Mouse (Mus musculus): ENCODE measurements around the gene Boc. TPM values are rescaled to one million over a fixed set of nuclear protein-coding genes. Genes with fewer than 3 reads are reported as not detected.
"Not testable (repeated sequence)": the region's sequence is repeated elsewhere in the genome, so short reads cannot be mapped to it uniquely, and the experiment has no call there.

Gene Boc
- polyA plus RNA-seq, 1 experiment from 2014 or later: 3.1 TPM

- Histone ChIP-seq H3K27me3 (replicated peaks; ENCODE audit: control insufficient read depth, insufficient read depth, low read length) (no peaks in the 10 kb centered on the region), H3K9ac (ENCODE audit: low read depth, low read length) (no peak overlapping the region), H3K4me2 (replicated peaks; ENCODE audit: low read depth) (no peak overlapping the region), H3K9me3 (ENCODE audit: control insufficient read depth) (no peaks in the 10 kb centered on the region), H3K4me3 (ENCODE audit: low read depth, low read length) (no peak overlapping the region), H3K36me3 (ENCODE audit: control insufficient read depth, insufficient read depth) (no peaks in the 10 kb centered on the region), H3K4me1 (replicated peaks; ENCODE audit: control insufficient read depth, insufficient read depth, low read length) (no peaks in the 10 kb centered on the region), H3K27ac (ENCODE audit: low read depth, low read length) (no peak overlapping the region)
- 81% methylated on average over 11 of the region's 11 CpGs for WGBS
- no peak for TF ChIP-seq CTCF (IDR thresholded peaks at IDR 0.05; ENCODE audit: low read depth)
- no peak for ATAC-seq
These were observed 82.9 kb downstream of the Boc start for GRCm38 (mm10) chr16:44475682-44476375.

GRCm38 (mm10) chr16:44475281-44475680 lies 83.4 kb downstream of the Boc start:
- Histone ChIP-seq H3K9me3 (ENCODE audit: control insufficient read depth) (no peaks in the 10 kb centered on the region), H3K4me2 (replicated peaks; ENCODE audit: low read depth) (no peak overlapping the region), H3K27me3 (replicated peaks; ENCODE audit: control insufficient read depth, insufficient read depth, low read length) (no peaks in the 10 kb centered on the region), H3K9ac (ENCODE audit: low read depth, low read length) (no peak overlapping the region), H3K36me3 (ENCODE audit: control insufficient read depth, insufficient read depth) (no peaks in the 10 kb centered on the region), H3K4me3 (ENCODE audit: low read depth, low read length) (no peak overlapping the region), H3K27ac (ENCODE audit: low read depth, low read length) (no peak overlapping the region), H3K4me1 (replicated peaks; ENCODE audit: control insufficient read depth, insufficient read depth, low read length) (no peaks in the 10 kb centered on the region)
- no peak for ATAC-seq
- 83% methylated on average over 14 of the region's 14 CpGs for WGBS
- no peak for TF ChIP-seq CTCF (IDR thresholded peaks at IDR 0.05; ENCODE audit: low read depth)

- ATAC-seq: no peak
- H3K4me3 ChIP-seq (ENCODE audit: low read depth, low read length): no peak overlapping the region
- H3K4me2 ChIP-seq (replicated peaks; ENCODE audit: low read depth): no peak overlapping the region
- no peaks in the 10 kb centered on the region for H3K9me3 ChIP-seq (ENCODE audit: control insufficient read depth)
- no peak for TF ChIP-seq CTCF (IDR thresholded peaks at IDR 0.05; ENCODE audit: low read depth)
- H3K27me3 ChIP-seq (replicated peaks; ENCODE audit: control insufficient read depth, insufficient read depth, low read length): no peaks in the 10 kb centered on the region
- H3K4me1 ChIP-seq (replicated peaks; ENCODE audit: control insufficient read depth, insufficient read depth, low read length): no peaks in the 10 kb centered on the region
- 67% methylated on average over 5 of the region's 5 CpGs for WGBS
- H3K9ac ChIP-seq (ENCODE audit: low read depth, low read length): no peak overlapping the region
- no peaks in the 10 kb centered on the region for H3K36me3 ChIP-seq (ENCODE audit: control insufficient read depth, insufficient read depth)
- no peak overlapping the region for H3K27ac ChIP-seq (ENCODE audit: low read depth, low read length)
These were observed 97.8 kb downstream of the Boc start for GRCm38 (mm10) chr16:44460922-44461321.

GRCm38 (mm10) chr16:44458826-44459225 lies 99.9 kb downstream of the Boc start:
- Histone ChIP-seq H3K9ac (ENCODE audit: low read depth, low read length) (no peak overlapping the region), H3K9me3 (ENCODE audit: control insufficient read depth) (no peaks in the 10 kb centered on the region), H3K27me3 (replicated peaks; ENCODE audit: control insufficient read depth, insufficient read depth, low read length) (no peaks in the 10 kb centered on the region), H3K27ac (ENCODE audit: low read depth, low read length) (no peak overlapping the region), H3K36me3 (ENCODE audit: control insufficient read depth, insufficient read depth) (no peaks in the 10 kb centered on the region), H3K4me2 (replicated peaks; ENCODE audit: low read depth) (no peak overlapping the region), H3K4me3 (ENCODE audit: low read depth, low read length) (no peak overlapping the region), H3K4me1 (replicated peaks; ENCODE audit: control insufficient read depth, insufficient read depth, low read length) (no peaks in the 10 kb centered on the region)
- TF ChIP-seq CTCF (IDR thresholded peaks at IDR 0.05; ENCODE audit: low read depth): no peak
- ATAC-seq: no peak
- WGBS: 91% methylated on average over 2 of the region's 2 CpGs

GRCm38 (mm10) chr16:44457858-44458257 lies 100.8 kb downstream of the Boc start:
- no peaks in the 10 kb centered on the region for H3K27me3 ChIP-seq (replicated peaks; ENCODE audit: control insufficient read depth, insufficient read depth, low read length)
- H3K4me1 ChIP-seq (replicated peaks; ENCODE audit: control insufficient read depth, insufficient read depth, low read length): no peaks in the 10 kb centered on the region
- WGBS: 91% methylated on average over 2 of the region's 2 CpGs
- no peaks in the 10 kb centered on the region for H3K9me3 ChIP-seq (ENCODE audit: control insufficient read depth)
- H3K9ac ChIP-seq (ENCODE audit: low read depth, low read length): no peak overlapping the region
- no peak overlapping the region for H3K4me3 ChIP-seq (ENCODE audit: low read depth, low read length)
- no peak overlapping the region for H3K27ac ChIP-seq (ENCODE audit: low read depth, low read length)
- H3K4me2 ChIP-seq (replicated peaks; ENCODE audit: low read depth): no peak overlapping the region
- no peaks in the 10 kb centered on the region for H3K36me3 ChIP-seq (ENCODE audit: control insufficient read depth, insufficient read depth)
- ATAC-seq: no peak
- TF ChIP-seq CTCF (IDR thresholded peaks at IDR 0.05; ENCODE audit: low read depth): no peak

GRCm38 (mm10) chr16:44441913-44442312 lies 116.8 kb downstream of the Boc start:
- not testable (repeated sequence) for H3K4me2 ChIP-seq (replicated peaks; ENCODE audit: low read depth); H3K4me1 ChIP-seq (replicated peaks; ENCODE audit: control insufficient read depth, insufficient read depth, low read length); H3K9ac ChIP-seq (ENCODE audit: low read depth, low read length); H3K9me3 ChIP-seq (ENCODE audit: control insufficient read depth); H3K4me3 ChIP-seq (ENCODE audit: low read depth, low read length); H3K27me3 ChIP-seq (replicated peaks; ENCODE audit: control insufficient read depth, insufficient read depth, low read length); ATAC-seq; H3K36me3 ChIP-seq (ENCODE audit: control insufficient read depth, insufficient read depth); H3K27ac ChIP-seq (ENCODE audit: low read depth, low read length)
- WGBS: 96% methylated on average over 15 of the region's 15 CpGs

- Histone ChIP-seq H3K4me1 (replicated peaks; ENCODE audit: control insufficient read depth, insufficient read depth, low read length) (no peaks in the 10 kb centered on the region), H3K4me3 (ENCODE audit: low read depth, low read length) (no peak overlapping the region), H3K27me3 (replicated peaks; ENCODE audit: control insufficient read depth, insufficient read depth, low read length) (no peaks in the 10 kb centered on the region), H3K9ac (ENCODE audit: low read depth, low read length) (no peak overlapping the region), H3K9me3 (ENCODE audit: control insufficient read depth) (no peaks in the 10 kb centered on the region), H3K36me3 (ENCODE audit: control insufficient read depth, insufficient read depth) (no peaks in the 10 kb centered on the region), H3K4me2 (replicated peaks; ENCODE audit: low read depth) (no peak overlapping the region), H3K27ac (ENCODE audit: low read depth, low read length) (no peak overlapping the region)
- peak; percentile 56 for TF ChIP-seq CTCF (IDR thresholded peaks at IDR 0.05; ENCODE audit: low read depth)
- 58% methylated on average over 4 of the region's 4 CpGs for WGBS
- no peak for ATAC-seq
These were observed 123.2 kb downstream of the Boc start for GRCm38 (mm10) chr16:44435481-44435880.

Small RNAs within 50 kb of the gene (microRNA-seq; reads per million reads assigned to microRNA genes)
- gene Mir3081: 0.82 reads per million

Other genes with a start within 250 kb of the Boc start
- 1.1 and 1.2 TPM in 2 replicates for gene Sidt1, start 225.7 kb downstream of the Boc start, polyA plus RNA-seq (2015; fragmentation: Nextera tagmentation; extraction: Ambion mirVana)
- 4.2 and 4.7 TPM in 2 replicates for gene Spice1, start 211.8 kb downstream of the Boc start, polyA plus RNA-seq (2015; fragmentation: Nextera tagmentation; extraction: Ambion mirVana)
- not detected in 2 replicates for gene Cfap44, start 164.1 kb downstream of the Boc start, polyA plus RNA-seq (2015; fragmentation: Nextera tagmentation; extraction: Ambion mirVana)
- gene Nepro, start 165.4 kb upstream of the Boc start, polyA plus RNA-seq (2015; fragmentation: Nextera tagmentation; extraction: Ambion mirVana): 2.2 and 2.3 TPM in 2 replicates
- 21.5 and 24.5 TPM in 2 replicates for gene Gtpbp8, start 187.5 kb upstream of the Boc start, polyA plus RNA-seq (2015; fragmentation: Nextera tagmentation; extraction: Ambion mirVana)
- 0.56 and 0.69 TPM in 2 replicates for gene Cd200r1, start 206.8 kb upstream of the Boc start, polyA plus RNA-seq (2015; fragmentation: Nextera tagmentation; extraction: Ambion mirVana)